Mouse (Mus musculus) heart, postnatal 0 days (tissue): ENCODE data around the gene Pik3ap1. TPM values are rescaled to one million over a fixed set of nuclear protein-coding genes. Genes with fewer than 3 reads are reported as not detected.

Experiments
- ATAC-seq: fragments of 200-750 bp; cut with Nextera tagmentation; 2 replicates; pipeline ENCODE4 v1.8.0; 2017; ENCODE audit warnings: low read depth, moderate number of reproducible peaks, moderate library complexity; ENCODE audit not compliant: insufficient read depth
- DNase-seq: peaks from one replicate; pipeline ENCODE4 v3.0.0-alpha.2; 2016; ENCODE audit warnings: low spot score
- H3K27ac ChIP-seq: fragments of 300-500 bp; sonication (generic); 2 replicates; pipeline ENCODE4 v1.5.1; 2014; ENCODE audit warnings: low read depth, mild to moderate bottlenecking
- H3K27me3 ChIP-seq: fragments of 300-500 bp; sonication (generic); 2 replicates; pipeline ENCODE4 v1.6.1; 2014; ENCODE audit warnings: low read length, mixed read lengths; ENCODE audit not compliant: control insufficient read depth, insufficient read depth
- H3K36me3 ChIP-seq: fragments of 300-500 bp; sonication (generic); replicated peaks from 2 replicates; pipeline ENCODE4 v1.6.1; 2014; ENCODE audit warnings: low read length, mixed read lengths; ENCODE audit not compliant: control insufficient read depth, insufficient read depth
- H3K4me1 ChIP-seq: fragments of 300-500 bp; sonication (generic); 2 replicates; pipeline ENCODE4 v1.6.1; 2014; ENCODE audit warnings: antibody characterized with exemption; ENCODE audit not compliant: control insufficient read depth, insufficient read depth
- H3K4me2 ChIP-seq: fragments of 300-500 bp; sonication (generic); 2 replicates; pipeline ENCODE4 v1.6.1; 2014; ENCODE audit warnings: low read depth, mild to moderate bottlenecking, low read length, moderate library complexity
- H3K4me3 ChIP-seq: fragments of 300-500 bp; sonication (generic); 2 replicates; pipeline ENCODE4 v1.5.1; 2014; ENCODE audit warnings: low read depth, low read length
- H3K9ac ChIP-seq: fragments of 300-500 bp; sonication (generic); replicated peaks from 2 replicates; pipeline ENCODE4 v1.6.1; 2014; ENCODE audit warnings: low read depth, low read length, mixed read lengths
- H3K9me3 ChIP-seq: fragments of 300-500 bp; sonication (generic); replicated peaks from 2 replicates; pipeline ENCODE4 v1.6.1; 2016; ENCODE audit warnings: low read length; ENCODE audit not compliant: control insufficient read depth
- CTCF ChIP-seq: IDR thresholded peaks from 2 replicates; pipeline ENCODE4 v1.5.1; 2016; ENCODE audit warnings: antibody characterized with exemption, control low read depth, low read depth
- EP300 ChIP-seq: IDR thresholded peaks from 2 replicates; pipeline ENCODE4 v1.6.1; 2016; ENCODE audit warnings: antibody characterized with exemption, low read depth
- WGBS: fragments of 180-500 bp; shearing (Covaris S2); extraction: QIAGEN DNeasy Blood & Tissue Kit; methylation state at CpG from one replicate; pipeline ENCODE4 v1.1.7; 2014; 5-methylcytosine and 5-hydroxymethylcytosine counted together
- polyA plus RNA-seq: library from polyadenylated mRNA; unstranded; fragments of >200 nt; fragmentation: Nextera tagmentation; extraction: Ambion mirVana; gene quantifications from 2 replicates; pipeline ENCODE4 v1.2.1, GENCODE M21; 2015
- total RNA-seq: library from RNA; depleted of rRNA; stranded (reverse); fragments of >200 nt; gene quantifications from 2 replicates; pipeline ENCODE4 v1.2.3, GENCODE M21; 2014; ENCODE audit warnings: low replicate concordance

Pik3ap1 gene
- total and polyA plus RNA-seq, 2 experiments from 2014 or later, result 0.93 to 1.5 TPM

DNA sequence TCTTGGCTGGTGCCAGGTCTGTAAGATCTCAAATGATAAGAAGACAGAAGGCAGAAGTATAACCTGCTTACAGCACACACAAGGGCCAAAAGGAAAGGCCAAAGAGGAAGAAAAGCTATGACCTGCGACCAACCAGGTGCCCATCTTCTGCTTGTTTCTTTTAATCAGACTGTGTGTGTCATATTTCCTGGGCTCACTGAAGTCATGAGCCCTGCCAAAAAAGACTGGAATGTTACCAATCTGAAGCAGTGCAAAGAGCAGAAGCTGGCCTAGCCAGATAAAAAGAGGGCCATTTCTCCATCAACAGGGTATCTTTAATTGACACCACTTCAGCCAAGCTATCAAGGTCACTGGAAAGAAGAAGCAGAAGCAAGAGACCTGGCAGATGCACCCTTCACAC lies 9.8 kb downstream of the Pik3ap1 start:
- TF ChIP-seq CTCF (no peak), EP300 (no peak)
- Histone ChIP-seq H3K9ac (no peak overlapping the region), H3K9me3 (no peaks in the 10 kb centered on the region), H3K4me3 (no peak overlapping the region), H3K4me2 (no peak overlapping the region), H3K27me3 (no peaks in the 10 kb centered on the region), H3K27ac (no peak overlapping the region), H3K4me1 (no peaks in the 10 kb centered on the region), H3K36me3 (no peaks in the 10 kb centered on the region)
- DNase-seq (no peak), ATAC-seq (no peak)
- WGBS, result 81% methylated on average over 1 of the region's 1 CpGs

DNA sequence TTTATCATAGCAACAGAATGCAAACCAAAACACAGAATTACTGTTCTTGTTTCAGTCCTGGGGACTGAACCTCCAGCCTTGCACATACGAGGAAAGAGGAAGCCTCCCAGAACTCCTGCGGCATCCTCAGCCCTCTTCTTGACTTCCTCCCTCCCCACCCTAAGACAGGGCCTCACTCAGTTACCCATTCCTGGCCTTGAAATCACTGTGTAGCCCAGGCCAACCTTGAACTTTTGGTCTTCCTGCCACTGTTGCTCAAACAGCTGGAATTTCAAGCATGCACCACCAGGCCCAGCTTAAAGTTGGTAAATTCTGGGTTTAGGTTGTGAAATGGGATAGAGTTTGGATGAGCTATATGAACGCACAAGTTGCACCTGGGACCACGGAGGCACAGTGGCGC lies 10.2 kb downstream of the Pik3ap1 start:
- TF ChIP-seq CTCF (no peak), EP300 (no peak)
- Histone ChIP-seq H3K27ac (no peak overlapping the region), H3K9me3 (no peaks in the 10 kb centered on the region), H3K9ac (no peak overlapping the region), H3K4me1 (no peaks in the 10 kb centered on the region), H3K4me3 (no peak overlapping the region), H3K27me3 (no peaks in the 10 kb centered on the region), H3K36me3 (no peaks in the 10 kb centered on the region), H3K4me2 (no peak overlapping the region)
- 78% methylated on average over 5 of the region's 5 CpGs for WGBS
- ATAC-seq, result no peak
- no peak for DNase-seq

GRCm38 (mm10) chr19:41372322-41372721 lies 12.6 kb downstream of the Pik3ap1 start:
- no peak overlapping the region for H3K27ac ChIP-seq
- WGBS, result 70% methylated on average over 4 of the region's 4 CpGs
- H3K36me3 ChIP-seq, result no peaks in the 10 kb centered on the region
- H3K4me1 ChIP-seq, result no peaks in the 10 kb centered on the region
- TF ChIP-seq EP300 (no peak), CTCF (no peak)
- H3K4me3 ChIP-seq, result no peak overlapping the region
- no peak overlapping the region for H3K4me2 ChIP-seq
- no peaks in the 10 kb centered on the region for H3K9me3 ChIP-seq
- ATAC-seq, result no peak
- DNase-seq, result no peak
- no peak overlapping the region for H3K9ac ChIP-seq
- H3K27me3 ChIP-seq, result no peaks in the 10 kb centered on the region

DNA sequence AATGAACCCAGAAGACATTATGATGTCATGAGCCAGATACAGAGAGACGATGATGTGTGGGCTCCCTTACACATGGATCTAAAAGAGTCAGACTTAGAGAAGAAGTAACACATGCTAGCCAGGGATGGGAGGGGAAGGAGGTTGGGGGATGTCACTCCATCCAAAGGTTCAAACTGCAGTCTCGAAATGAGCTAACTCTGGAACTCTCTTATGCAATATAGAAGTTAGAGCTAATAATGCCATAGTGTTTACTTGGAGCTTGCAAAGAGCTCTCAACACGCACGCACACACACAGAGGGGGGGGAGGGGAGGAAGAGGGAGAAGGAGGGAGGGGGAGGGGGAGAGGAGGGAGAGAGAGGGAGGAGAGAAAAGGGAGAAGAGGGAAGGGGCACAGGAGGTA lies 13.5 kb downstream of the Pik3ap1 start:
- Histone ChIP-seq H3K27ac (no peak overlapping the region), H3K27me3 (no peaks in the 10 kb centered on the region), H3K4me2 (no peak overlapping the region), H3K9ac (no peak overlapping the region), H3K4me3 (no peak overlapping the region), H3K36me3 (no peaks in the 10 kb centered on the region), H3K9me3 (no peaks in the 10 kb centered on the region), H3K4me1 (no peaks in the 10 kb centered on the region)
- ATAC-seq, result no peak
- DNase-seq, result no peak
- TF ChIP-seq EP300 (no peak), CTCF (no peak)
- WGBS, result 80% methylated on average over 4 of the region's 4 CpGs

DNA sequence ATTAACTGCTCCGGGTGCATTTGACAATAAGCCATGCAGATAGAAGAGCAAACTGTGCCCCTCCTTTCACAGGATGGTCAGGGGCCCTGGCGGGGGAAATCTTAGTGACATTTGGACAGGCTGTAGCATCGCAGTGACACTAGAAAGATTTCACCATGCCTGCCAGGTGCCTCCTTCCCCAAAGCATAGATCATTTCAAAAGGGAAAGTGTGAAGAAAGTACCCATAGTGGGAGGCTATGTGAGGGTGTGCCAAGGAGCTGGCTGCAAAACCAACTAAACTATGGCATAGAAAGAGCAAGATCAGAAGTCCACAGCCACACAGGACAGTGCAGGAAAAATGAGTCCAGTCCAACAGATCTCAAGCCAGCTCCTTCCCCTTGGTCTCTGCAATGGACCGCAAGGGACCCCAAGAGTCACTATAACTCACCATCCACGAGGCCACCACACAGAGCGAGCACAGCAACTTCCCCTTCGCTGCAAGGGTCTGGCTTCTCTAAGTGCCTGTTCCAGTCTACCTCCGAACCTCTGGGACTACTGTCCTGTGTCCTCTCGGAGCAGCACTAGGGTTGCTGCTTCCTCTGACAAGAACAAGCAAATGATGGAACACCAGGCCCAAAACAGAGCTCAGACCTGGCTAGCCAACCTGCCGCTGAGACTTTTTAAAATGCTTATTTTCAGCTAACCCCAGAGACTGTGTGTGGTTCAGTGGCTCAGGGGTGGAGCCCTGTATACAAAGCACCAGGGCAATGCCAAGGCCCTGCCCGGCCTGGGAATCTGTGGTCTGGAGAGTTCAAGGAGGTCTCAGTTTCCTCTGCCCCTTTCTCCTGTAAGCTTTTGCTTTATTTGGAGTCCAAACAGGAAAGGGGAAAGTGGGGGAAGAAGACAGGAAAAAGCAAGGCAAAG lies 15.1 kb downstream of the Pik3ap1 start:
- Histone ChIP-seq H3K4me2 (no peak overlapping the region), H3K9ac (no peak overlapping the region), H3K4me1 (no peaks in the 10 kb centered on the region), H3K9me3 (no peaks in the 10 kb centered on the region), H3K27me3 (no peaks in the 10 kb centered on the region), H3K4me3 (no peak overlapping the region), H3K36me3 (no peaks in the 10 kb centered on the region), H3K27ac (no peak overlapping the region)
- 72% methylated on average over 11 of the region's 11 CpGs for WGBS
- TF ChIP-seq EP300 (no peak), CTCF (no peak)
- DNase-seq (no peak), ATAC-seq (no peak)
